Mouse (Mus musculus): ENCODE results near the gene Grxcr1. TPM values are rescaled to one million over a fixed set of nuclear protein-coding genes. Genes with fewer than 3 reads are reported as not detected.

Gene Grxcr1
- polyA plus RNA-seq, 1 experiment from 2014 or later: not detected

- Histone ChIP-seq H3K27ac (no peak overlapping the region), H3K27me3 (no peaks in the 10 kb centered on the region), H3K9ac (no peak overlapping the region), H3K4me3 (replicated peaks) (no peak overlapping the region), H3K4me2 (no peak overlapping the region), H3K4me1 (replicated peaks) (no peaks in the 10 kb centered on the region), H3K9me3 (replicated peaks) (no peaks in the 10 kb centered on the region), H3K36me3 (no peaks in the 10 kb centered on the region)
- WGBS (ENCODE audit: insufficient replicate concordance): 47% methylated on average over 2 of the region's 2 CpGs
- DNase-seq (no peak), ATAC-seq (ENCODE audit: low read depth) (no peak)
These were observed 61.5 kb downstream of the Grxcr1 start for GRCm38 (mm10) chr5:68093085-68093484.

GRCm38 (mm10) chr5:68097665-68098624 is 66.3 kb downstream of the Grxcr1 start:
- Histone ChIP-seq H3K9ac (no peak overlapping the region), H3K36me3 (no peaks in the 10 kb centered on the region), H3K4me3 (replicated peaks) (no peak overlapping the region), H3K4me2 (no peak overlapping the region), H3K9me3 (replicated peaks) (no peaks in the 10 kb centered on the region), H3K27me3 (no peaks in the 10 kb centered on the region), H3K4me1 (replicated peaks) (no peaks in the 10 kb centered on the region), H3K27ac (no peak overlapping the region)
- ATAC-seq (ENCODE audit: low read depth): no peak
- no peak for DNase-seq
- WGBS (ENCODE audit: insufficient replicate concordance): 51% methylated on average over 5 of the region's 5 CpGs

GRCm38 (mm10) chr5:68112430-68113036 is 80.9 kb downstream of the Grxcr1 start:
- Histone ChIP-seq H3K4me2 (no peak overlapping the region), H3K36me3 (no peaks in the 10 kb centered on the region), H3K4me1 (replicated peaks) (no peaks in the 10 kb centered on the region), H3K27me3 (no peaks in the 10 kb centered on the region), H3K9me3 (replicated peaks) (no peaks in the 10 kb centered on the region), H3K9ac (no peak overlapping the region), H3K27ac (no peak overlapping the region), H3K4me3 (replicated peaks) (no peak overlapping the region)
- ATAC-seq (ENCODE audit: low read depth): no peak
- no peak for DNase-seq
- WGBS (ENCODE audit: insufficient replicate concordance): 36% methylated on average over 6 of the region's 6 CpGs

GRCm38 (mm10) chr5:68120880-68121279 is 89.2 kb downstream of the Grxcr1 start:
- Histone ChIP-seq H3K4me2 (no peak overlapping the region), H3K4me1 (replicated peaks) (no peaks in the 10 kb centered on the region), H3K9ac (no peak overlapping the region), H3K36me3 (no peaks in the 10 kb centered on the region), H3K27me3 (no peaks in the 10 kb centered on the region), H3K27ac (no peak overlapping the region), H3K4me3 (replicated peaks) (no peak overlapping the region), H3K9me3 (replicated peaks) (no peaks in the 10 kb centered on the region)
- 28% methylated on average over 2 of the region's 2 CpGs for WGBS (ENCODE audit: insufficient replicate concordance)
- no peak for DNase-seq
- ATAC-seq (ENCODE audit: low read depth): no peak

GRCm38 (mm10) chr5:68122883-68123282 is 91.2 kb downstream of the Grxcr1 start:
- Histone ChIP-seq H3K4me3 (replicated peaks) (no peak overlapping the region), H3K27ac (no peak overlapping the region), H3K4me2 (no peak overlapping the region), H3K9me3 (replicated peaks) (no peaks in the 10 kb centered on the region), H3K9ac (no peak overlapping the region), H3K27me3 (no peaks in the 10 kb centered on the region), H3K4me1 (replicated peaks) (no peaks in the 10 kb centered on the region), H3K36me3 (no peaks in the 10 kb centered on the region)
- no peak for ATAC-seq (ENCODE audit: low read depth)
- WGBS (ENCODE audit: insufficient replicate concordance): 64% methylated on average over 3 of the region's 3 CpGs
- no peak for DNase-seq

GRCm38 (mm10) chr5:68125478-68125877 is 93.8 kb downstream of the Grxcr1 start:
- no peaks in the 10 kb centered on the region for H3K9me3 ChIP-seq (replicated peaks)
- H3K4me2 ChIP-seq: no peak overlapping the region
- 63% methylated on average over 1 of the region's 1 CpGs for WGBS (ENCODE audit: insufficient replicate concordance)
- H3K9ac ChIP-seq: no peak overlapping the region
- DNase-seq: no peak
- H3K4me1 ChIP-seq (replicated peaks): no peaks in the 10 kb centered on the region
- H3K4me3 ChIP-seq (replicated peaks): no peak overlapping the region
- H3K27me3 ChIP-seq: no peaks in the 10 kb centered on the region
- no peaks in the 10 kb centered on the region for H3K36me3 ChIP-seq
- H3K27ac ChIP-seq: no peak overlapping the region
- ATAC-seq (ENCODE audit: low read depth): no peak

- ATAC-seq (ENCODE audit: low read depth) (no peak), DNase-seq (no peak)
- Histone ChIP-seq H3K27ac (no peak overlapping the region), H3K4me3 (replicated peaks) (no peak overlapping the region), H3K9me3 (replicated peaks) (no peaks in the 10 kb centered on the region), H3K4me1 (replicated peaks) (no peaks in the 10 kb centered on the region), H3K27me3 (no peaks in the 10 kb centered on the region), H3K36me3 (no peaks in the 10 kb centered on the region), H3K9ac (no peak overlapping the region), H3K4me2 (no peak overlapping the region)
- whole genome bisulfite sequencing (ENCODE audit: insufficient replicate concordance): 11% methylated on average over 4 of the region's 4 CpGs
These were observed 96.8 kb downstream of the Grxcr1 start for GRCm38 (mm10) chr5:68128421-68128820.

- DNase-seq (no peak), ATAC-seq (ENCODE audit: low read depth) (no peak)
- WGBS (ENCODE audit: insufficient replicate concordance): 51% methylated on average over 3 of the region's 3 CpGs
These were observed 97.4 kb downstream of the Grxcr1 start for GRCm38 (mm10) chr5:68128821-68129608.

GRCm38 (mm10) chr5:68146818-68147217 is 115.2 kb downstream of the Grxcr1 start:
- Histone ChIP-seq H3K9me3 (replicated peaks) (no peaks in the 10 kb centered on the region), H3K27me3 (no peaks in the 10 kb centered on the region), H3K36me3 (no peaks in the 10 kb centered on the region), H3K4me1 (replicated peaks) (no peaks in the 10 kb centered on the region), H3K27ac (no peak overlapping the region), H3K4me3 (replicated peaks) (no peak overlapping the region), H3K9ac (no peak overlapping the region), H3K4me2 (no peak overlapping the region)
- 72% methylated on average over 1 of the region's 1 CpGs for WGBS (ENCODE audit: insufficient replicate concordance)
- DNase-seq (no peak), ATAC-seq (ENCODE audit: low read depth) (no peak)

More at GRCm38 (mm10) chr5:68128821-68129608, 97.4 kb downstream of the Grxcr1 start:
- Histone ChIP-seq H3K4me1 (replicated peaks) (no peaks in the 10 kb centered on the region), H3K4me2 (no peak overlapping the region), H3K36me3 (no peaks in the 10 kb centered on the region), H3K27me3 (no peaks in the 10 kb centered on the region), H3K4me3 (replicated peaks) (no peak overlapping the region), H3K9me3 (replicated peaks) (no peaks in the 10 kb centered on the region), H3K9ac (no peak overlapping the region), H3K27ac (no peak overlapping the region)

- Histone ChIP-seq H3K4me2 (no peak overlapping the region), H3K4me1 (replicated peaks) (no peaks in the 10 kb centered on the region), H3K27ac (no peak overlapping the region), H3K27me3 (no peaks in the 10 kb centered on the region), H3K36me3 (no peaks in the 10 kb centered on the region), H3K4me3 (replicated peaks) (no peak overlapping the region), H3K9ac (no peak overlapping the region), H3K9me3 (replicated peaks) (no peaks in the 10 kb centered on the region)
- WGBS (ENCODE audit: insufficient replicate concordance): 42% methylated on average over 3 of the region's 3 CpGs
- ATAC-seq (ENCODE audit: low read depth) (no peak), DNase-seq (no peak)
These were observed 118.3 kb downstream of the Grxcr1 start for GRCm38 (mm10) chr5:68149946-68150345.

- ATAC-seq (ENCODE audit: low read depth) (no peak), DNase-seq (no peak)
- no peak overlapping the region for H3K9ac ChIP-seq
- no peaks in the 10 kb centered on the region for H3K36me3 ChIP-seq
- no peak overlapping the region for H3K4me2 ChIP-seq
- no peak overlapping the region for H3K4me3 ChIP-seq (replicated peaks)
- H3K27ac ChIP-seq: no peak overlapping the region
- H3K4me1 ChIP-seq (replicated peaks): no peaks in the 10 kb centered on the region
- no peaks in the 10 kb centered on the region for H3K9me3 ChIP-seq (replicated peaks)
- WGBS (ENCODE audit: insufficient replicate concordance): 54% methylated on average over 4 of the region's 4 CpGs
- H3K27me3 ChIP-seq: no peaks in the 10 kb centered on the region
These were observed 118.9 kb downstream of the Grxcr1 start for GRCm38 (mm10) chr5:68150347-68151043.

Measured in liver, embryonic 13.5 days (tissue).